Mouse (Mus musculus): ENCODE results near the gene Evi5l. TPM values are rescaled to one million over a fixed set of nuclear protein-coding genes. Genes with fewer than 3 reads are reported as not detected.
A peak's percentile ranks its signal among the peaks of the same experiment; 100 is the strongest.

Gene Evi5l
- polyA plus RNA-seq, 2 experiments = 3.3 to 3.4 TPM

- WGBS (ENCODE audit: insufficient replicate concordance) = 1% methylated on average over 25 of the region's 25 CpGs
Measured at GRCm38 (mm10) chr8:4212809-4213209, 46.4 kb downstream of the Evi5l start.

DNA sequence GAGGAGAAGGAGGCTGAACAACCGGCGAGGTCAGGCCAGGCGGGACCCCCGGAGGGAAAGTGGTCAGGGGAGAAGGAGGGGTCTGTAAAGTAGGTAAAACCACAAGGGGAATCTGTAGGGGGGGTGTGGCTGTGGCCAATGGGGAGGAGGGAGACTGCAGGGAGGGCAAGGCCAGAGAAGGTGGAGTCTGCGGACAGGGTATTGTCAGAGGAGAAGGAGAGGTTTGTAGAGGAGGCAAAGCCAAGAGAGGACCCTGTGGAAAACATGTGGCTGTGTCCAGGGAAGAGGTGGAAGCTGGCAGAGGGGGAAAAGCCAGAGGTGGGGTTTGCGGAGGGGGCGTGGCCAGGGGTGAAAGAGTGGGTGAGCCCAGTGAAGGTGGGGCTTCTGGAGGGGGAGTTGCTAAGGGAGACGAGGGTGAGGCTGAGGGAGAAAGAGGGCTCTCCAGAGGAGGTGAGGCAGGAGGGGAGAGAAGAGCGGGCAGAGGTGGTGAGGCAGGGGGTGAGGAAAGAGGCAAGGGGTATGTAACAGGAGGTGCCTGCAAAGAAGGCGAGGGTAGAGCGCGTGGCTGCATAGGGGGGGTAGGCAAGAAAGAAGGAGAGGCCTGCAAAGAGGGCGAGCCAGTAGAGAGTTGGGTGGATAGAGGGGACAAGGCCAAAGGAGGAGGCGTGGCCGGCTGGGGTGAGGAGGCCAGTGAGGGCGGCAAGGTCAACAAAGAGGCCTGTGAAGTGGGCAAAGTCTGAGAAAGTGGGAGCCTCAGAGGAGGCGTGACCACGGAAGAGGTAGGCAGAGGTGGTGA is 47.0 kb downstream of the Evi5l start:
- TF ChIP-seq CTCF (IDR thresholded peaks at IDR 0.05; ENCODE audit: low read depth) (no peak), EP300 (IDR thresholded peaks at IDR 0.05; ENCODE audit: low read depth) (no peak)
- ATAC-seq (ENCODE audit: insufficient read depth) = peak; percentile 67
- no peak for DNase-seq (ENCODE audit: low read depth in 3 of 3, low spot score in 3 of 3)
- Histone ChIP-seq H3K9ac (replicated peaks) (no peak overlapping the region; the same call in 1 of the 2 replicates), H3K27me3 (ENCODE audit: control insufficient read depth, insufficient read depth, low read length) (peaks cover 49% of the 10 kb centered on the region), H3K36me3 (replicated peaks; ENCODE audit: control insufficient read depth, insufficient read depth, low read depth) (no peaks in the 10 kb centered on the region), H3K9me3 (ENCODE audit: control insufficient read depth, low read length) (no peaks in the 10 kb centered on the region), H3K27ac (no peak overlapping the region), H3K4me2 (ENCODE audit: low read depth) (peak overlapping the region; percentile 65), H3K4me3 (ENCODE audit: insufficient read depth in 1 of 2, low read depth in 2 of 2, low read length in 2 of 2) (peak overlapping the region; percentile 42), H3K4me1 (replicated peaks; ENCODE audit: control insufficient read depth in 2 of 2, insufficient read depth in 2 of 2, low read length in 1 of 2) (peaks cover 0 to 10% of the 10 kb centered on the region in 2 experiments; a peak in 2 of 4 replicates)
- under 1% methylated on average over 18 of the region's 18 CpGs for WGBS (ENCODE audit: insufficient replicate concordance)

More at GRCm38 (mm10) chr8:4212809-4213209, 46.4 kb downstream of the Evi5l start:
- DNase-seq (ENCODE audit: low read depth in 3 of 3, low spot score in 3 of 3) (no peak), ATAC-seq (ENCODE audit: insufficient read depth) (peak; percentile 21; the same call in 1 of the 2 replicates)
- peaks cover 44% of the 10 kb centered on the region for H3K27me3 ChIP-seq (ENCODE audit: control insufficient read depth, insufficient read depth, low read length)
- no peaks in the 10 kb centered on the region for H3K9me3 ChIP-seq (ENCODE audit: control insufficient read depth, low read length)
- no peak overlapping the region for H3K27ac ChIP-seq
- TF ChIP-seq CTCF (IDR thresholded peaks at IDR 0.05; ENCODE audit: low read depth) (no peak), EP300 (IDR thresholded peaks at IDR 0.05; ENCODE audit: low read depth) (no peak)
- H3K36me3 ChIP-seq (replicated peaks; ENCODE audit: control insufficient read depth, insufficient read depth, low read depth) = no peaks in the 10 kb centered on the region
- no peak overlapping the region for H3K9ac ChIP-seq (replicated peaks)
- peaks cover 0 to 10% of the 10 kb centered on the region in 2 experiments; a peak in 2 of 4 replicates for H3K4me1 ChIP-seq (replicated peaks; ENCODE audit: control insufficient read depth in 2 of 2, insufficient read depth in 2 of 2, low read length in 1 of 2)
- H3K4me3 ChIP-seq (ENCODE audit: insufficient read depth in 1 of 2, low read depth in 2 of 2, low read length in 2 of 2) = peak overlapping the region; percentile 15 to 42; a peak in 3 of 4 replicates
- H3K4me2 ChIP-seq (ENCODE audit: low read depth) = peak overlapping the region; percentile 65

GRCm38 (mm10) chr8:4214006-4214980 is 47.9 kb downstream of the Evi5l start:
- H3K36me3 ChIP-seq (replicated peaks; ENCODE audit: control insufficient read depth, insufficient read depth, low read depth) = no peaks in the 10 kb centered on the region
- 4% methylated on average over 33 of the region's 33 CpGs for WGBS (ENCODE audit: insufficient replicate concordance)
- no peaks in the 10 kb centered on the region for H3K9me3 ChIP-seq (ENCODE audit: control insufficient read depth, low read length)
- peak overlapping the region; percentile 42 for H3K4me3 ChIP-seq (ENCODE audit: insufficient read depth in 1 of 2, low read depth in 2 of 2, low read length in 2 of 2)
- no peak for TF ChIP-seq EP300 (IDR thresholded peaks at IDR 0.05; ENCODE audit: low read depth)
- no peak for TF ChIP-seq CTCF (IDR thresholded peaks at IDR 0.05; ENCODE audit: low read depth)
- H3K27ac ChIP-seq = no peak overlapping the region
- peaks cover 0 to 10% of the 10 kb centered on the region in 2 experiments; a peak in 2 of 4 replicates for H3K4me1 ChIP-seq (replicated peaks; ENCODE audit: control insufficient read depth in 2 of 2, insufficient read depth in 2 of 2, low read length in 1 of 2)
- peak overlapping the region; percentile 65 for H3K4me2 ChIP-seq (ENCODE audit: low read depth)
- H3K27me3 ChIP-seq (ENCODE audit: control insufficient read depth, insufficient read depth, low read length) = peaks cover 50% of the 10 kb centered on the region
- no peak overlapping the region; the same call in 1 of the 2 replicates for H3K9ac ChIP-seq (replicated peaks)
- peak in 2 of 3 experiments; percentile 32 to 52 for DNase-seq (ENCODE audit: low read depth in 3 of 3, low spot score in 3 of 3)
- ATAC-seq (ENCODE audit: insufficient read depth) = peak; percentile 69

GRCm38 (mm10) chr8:4216296-4216695 is 49.9 kb downstream of the Evi5l start:
- Histone ChIP-seq H3K4me1 (replicated peaks; ENCODE audit: control insufficient read depth in 2 of 2, insufficient read depth in 2 of 2, low read length in 1 of 2) (peaks cover 0 to 10% of the 10 kb centered on the region in 2 experiments; a peak in 2 of 4 replicates), H3K36me3 (replicated peaks; ENCODE audit: control insufficient read depth, insufficient read depth, low read depth) (no peaks in the 10 kb centered on the region), H3K4me3 (ENCODE audit: insufficient read depth in 1 of 2, low read depth in 2 of 2, low read length in 2 of 2) (no peak overlapping the region), H3K4me2 (ENCODE audit: low read depth) (no peak overlapping the region), H3K27ac (no peak overlapping the region), H3K9ac (replicated peaks) (no peak overlapping the region), H3K27me3 (ENCODE audit: control insufficient read depth, insufficient read depth, low read length) (peaks cover 50% of the 10 kb centered on the region), H3K9me3 (ENCODE audit: control insufficient read depth, low read length) (no peaks in the 10 kb centered on the region)
- DNase-seq (ENCODE audit: low read depth in 3 of 3, low spot score in 3 of 3) (no peak), ATAC-seq (ENCODE audit: insufficient read depth) (no peak)
- no peak for TF ChIP-seq CTCF (IDR thresholded peaks at IDR 0.05; ENCODE audit: low read depth)
- TF ChIP-seq EP300 (IDR thresholded peaks at IDR 0.05; ENCODE audit: low read depth) = no peak
- 12% methylated on average over 18 of the region's 18 CpGs for WGBS (ENCODE audit: insufficient replicate concordance)
